Mouse (Mus musculus) lung, postnatal 4 days (tissue): ENCODE measurements around the gene Stx5a.

Experiments used
- DNase-seq, 2 experiments: peaks; one replicate each; pipeline ENCODE4 v3.0.0; 2021

Gene Stx5a

GRCm38 (mm10) chr19:8803204-8803780 lies 62.1 kb downstream of the Stx5a start:
- DNase-seq, result no peak

DNA sequence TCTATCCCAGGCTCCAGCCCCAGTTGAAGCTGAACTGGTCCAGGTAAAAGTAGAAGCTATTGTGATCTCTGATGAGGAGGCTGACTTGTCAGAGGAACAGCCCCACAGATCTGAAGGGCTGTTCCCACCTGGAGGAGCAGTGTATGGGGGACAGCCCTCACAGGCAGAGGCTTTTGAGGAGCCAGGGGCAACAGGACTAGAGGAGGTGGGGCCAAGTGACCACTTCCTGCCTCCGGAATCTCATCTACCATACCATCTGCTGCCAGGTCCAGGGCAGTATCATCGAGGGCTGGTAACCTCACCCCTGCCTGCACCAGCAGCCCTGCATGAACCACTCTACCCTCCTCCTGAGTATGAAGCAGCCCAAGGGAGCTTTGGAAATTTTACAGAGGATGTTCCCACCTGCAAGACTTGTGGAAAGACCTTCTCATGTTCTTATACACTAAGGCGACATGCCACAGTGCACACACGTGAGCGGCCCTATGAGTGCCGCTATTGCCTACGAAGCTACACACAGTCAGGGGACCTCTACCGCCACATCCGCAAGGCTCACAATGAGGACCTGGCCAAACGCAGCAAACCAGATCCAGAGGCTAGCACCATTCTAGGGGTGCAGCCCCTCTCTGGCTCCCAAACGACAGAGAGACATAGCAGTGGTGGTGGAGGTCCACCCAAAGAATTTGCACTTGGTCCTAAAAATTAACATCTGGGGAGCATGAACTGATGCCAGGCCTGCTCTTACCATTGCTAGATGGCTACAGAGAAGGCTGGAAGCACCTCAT lies 62.9 kb downstream of the Stx5a start:
- no peak for DNase-seq
